Mouse (Mus musculus): ENCODE results near the gene Tmem52. TPM values are rescaled to one million over a fixed set of nuclear protein-coding genes. Genes with fewer than 3 reads are reported as not detected.
"Not testable (repeated sequence)": the region's sequence is repeated elsewhere in the genome, so short reads cannot be mapped to it uniquely, and the experiment has no call there.

Tmem52 gene
- total RNA-seq, 2 experiments from 2014 or later, result 1.2 to 2.9 TPM

DNA sequence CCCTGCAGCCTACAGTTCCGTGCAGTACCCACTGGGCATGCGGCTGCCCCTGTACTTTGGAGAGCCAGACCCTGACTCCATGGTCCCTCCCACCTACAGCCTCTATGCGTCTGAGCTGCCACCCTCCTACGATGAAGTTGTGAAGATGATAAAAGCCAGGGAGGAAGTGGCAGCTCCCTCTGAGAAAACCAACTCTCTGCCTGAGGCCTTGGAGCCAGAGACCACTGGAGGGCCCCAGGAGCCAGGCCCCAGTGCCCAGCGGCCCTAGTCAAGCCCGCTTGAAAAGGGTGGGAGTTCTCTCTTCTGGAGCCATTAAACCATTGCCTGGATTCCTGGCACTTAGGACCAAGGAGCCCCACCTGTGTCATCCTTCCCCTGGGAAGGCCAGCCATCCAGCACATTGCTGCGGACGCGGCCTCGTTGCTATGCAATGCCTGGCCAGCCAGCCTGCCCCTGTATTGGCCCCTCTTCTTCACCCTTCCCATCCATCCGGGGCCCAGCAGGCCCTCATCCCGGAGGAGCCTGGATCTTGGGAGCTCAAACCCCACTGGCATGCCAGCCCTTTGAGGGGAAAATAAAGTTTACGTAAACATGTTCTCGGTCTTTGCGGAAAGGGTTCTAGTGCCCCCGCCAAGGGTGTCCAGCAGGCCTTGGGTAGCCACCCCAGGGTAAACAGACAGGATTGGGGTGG lies 1.5 kb downstream of the Tmem52 start:
- intact Hi-C loops (cut with DNase I), result no loop called here
- DNase-seq (ENCODE audit: low spot score in 2 of 2), result no peak

DNA sequence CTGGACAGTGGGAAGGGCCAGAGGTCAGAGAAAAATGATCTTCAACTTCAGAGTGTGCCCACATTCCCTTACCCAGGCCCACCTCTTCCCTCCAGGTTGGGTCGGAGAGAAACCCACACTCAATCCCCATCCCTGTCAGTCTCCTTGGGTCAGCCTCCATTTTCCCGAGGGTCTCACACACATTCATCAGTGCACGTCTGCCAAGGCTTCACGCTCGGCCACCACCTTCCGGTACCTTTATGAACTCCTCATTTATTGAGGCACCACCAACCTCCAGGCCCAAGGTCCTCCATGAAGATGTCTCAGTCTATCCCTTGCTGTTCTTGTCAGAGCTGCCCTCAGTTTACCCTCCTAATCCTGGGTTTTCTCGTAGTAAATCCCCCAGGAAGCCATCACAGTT lies 2.1 kb downstream of the Tmem52 start:
- no peak for DNase-seq (ENCODE audit: low spot score in 2 of 2)
- intact Hi-C loops (cut with DNase I), result no loop called here

DNA sequence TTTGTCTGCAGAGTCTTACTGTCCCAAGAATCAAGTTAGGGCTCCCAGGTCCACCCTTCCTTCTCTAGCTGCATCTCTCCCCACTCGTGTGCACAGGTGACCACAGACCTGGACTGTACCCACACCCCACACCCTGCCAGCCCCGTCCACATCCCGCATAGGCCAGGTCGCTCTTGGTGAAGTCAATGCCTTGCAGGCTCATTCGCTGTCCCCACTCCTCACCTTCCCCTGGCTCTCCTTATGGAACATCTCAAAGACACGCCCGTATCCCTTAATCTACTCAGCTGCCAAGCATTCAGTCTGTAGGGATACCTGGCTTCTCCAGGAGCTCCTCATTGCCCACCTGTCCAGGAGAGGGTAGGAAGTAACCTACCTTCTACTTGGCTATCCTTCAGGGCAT lies 2.5 kb downstream of the Tmem52 start:
- intact Hi-C loops (cut with DNase I), result no loop called here
- no peak for DNase-seq (ENCODE audit: low spot score in 2 of 2)

GRCm38 (mm10) chr4:155472716-155473290 lies 3.9 kb downstream of the Tmem52 start:
- DNase-seq (ENCODE audit: low spot score in 2 of 2), result no peak
- intact Hi-C loops (cut with DNase I), result no loop called here

DNA sequence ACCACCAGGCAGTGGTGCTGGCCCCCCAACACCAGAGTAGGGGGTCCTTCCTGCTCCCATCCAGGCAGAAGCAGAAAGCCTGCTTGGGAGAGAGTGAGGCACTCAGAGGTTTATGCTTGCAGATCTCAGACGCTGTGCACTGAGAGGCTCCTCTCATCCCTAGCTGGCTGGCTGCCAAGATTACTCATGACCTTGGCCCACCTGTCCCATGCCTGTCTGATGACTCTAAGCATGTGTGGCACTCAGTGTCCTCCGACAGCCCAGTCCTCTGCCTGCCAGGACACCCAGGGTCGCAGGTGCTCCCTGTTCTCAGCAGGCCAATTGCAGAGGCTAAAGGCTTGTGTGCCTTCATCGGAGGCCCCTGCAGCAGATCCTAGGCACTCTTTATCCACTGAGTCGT lies 4.4 kb downstream of the Tmem52 start:
- intact Hi-C loops (cut with DNase I), result no loop called here
- no peak for DNase-seq (ENCODE audit: low spot score in 2 of 2)

DNA sequence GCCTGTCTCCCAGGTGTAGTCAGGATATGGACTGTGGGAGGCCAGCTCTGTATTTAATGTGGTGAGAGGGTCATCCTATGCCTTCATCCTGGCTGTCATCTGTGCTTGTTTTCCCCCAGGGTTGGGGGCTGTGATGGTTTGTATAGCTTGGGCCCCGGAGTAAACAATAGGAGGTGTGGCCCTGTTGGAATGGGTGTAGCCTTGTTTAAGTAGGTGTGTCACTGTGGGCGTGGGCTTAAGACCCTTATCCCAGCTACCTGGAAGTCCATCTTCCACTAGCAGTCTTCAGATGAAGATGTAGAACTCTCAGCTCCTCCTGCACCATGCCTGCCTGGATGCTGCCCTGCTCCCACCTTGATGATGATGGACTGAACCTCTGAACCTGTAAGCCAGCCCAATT lies 4.9 kb downstream of the Tmem52 start:
- intact Hi-C loops (cut with DNase I); DNase-seq (ENCODE audit: low spot score in 2 of 2): not testable (repeated sequence)

DNA sequence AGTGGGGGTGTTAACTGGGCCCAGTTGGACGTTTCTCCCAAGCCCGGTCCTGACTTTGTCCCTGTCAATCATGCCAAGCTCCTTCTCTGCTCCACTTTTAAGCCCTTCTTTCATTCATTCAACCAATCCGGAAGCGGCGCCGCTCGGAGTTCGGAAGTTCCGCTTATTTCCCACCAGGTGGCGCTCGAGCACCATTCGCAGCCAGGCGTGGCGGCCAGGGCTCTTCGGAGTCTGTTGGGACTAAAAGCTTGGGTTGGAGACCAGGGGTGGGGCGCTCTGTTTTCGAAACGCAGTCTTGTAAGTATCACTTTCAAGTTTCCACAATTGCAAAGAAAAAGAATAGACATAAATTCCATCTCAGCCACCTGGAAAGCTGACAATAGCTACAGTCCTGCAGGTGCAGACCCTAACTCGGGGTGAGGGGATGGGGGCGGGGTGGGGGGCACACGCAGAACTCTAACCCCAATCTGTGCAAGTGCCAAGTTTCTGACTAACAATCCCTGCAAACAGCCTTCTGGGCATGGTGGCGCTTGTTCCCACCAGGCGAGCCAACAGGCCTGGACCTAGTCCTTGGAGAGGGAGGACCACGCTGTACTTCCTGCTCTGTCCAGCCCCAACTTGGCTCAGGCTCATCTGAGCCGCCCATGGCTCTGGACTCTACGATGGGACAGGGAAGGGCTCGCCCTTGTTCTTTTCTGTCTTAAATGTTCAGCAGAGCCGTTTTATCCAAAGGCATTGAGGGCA lies 12.6 kb downstream of the Tmem52 start:
- peak; percentile 74 to 82 for DNase-seq (ENCODE audit: low spot score in 2 of 2)
- intact Hi-C loops (cut with DNase I), result loop anchor here (2.0 kb wide), 1 partner anchor 87 kb away; no protein-coding TSS in a partner anchor

GRCm38 (mm10) chr4:155482125-155482480 lies 13.2 kb downstream of the Tmem52 start:
- DNase-seq (ENCODE audit: low spot score in 2 of 2), result no peak
- intact Hi-C loops (cut with DNase I), result no loop called here

- no peak for DNase-seq (ENCODE audit: low spot score in 2 of 2)
- intact Hi-C loops (cut with DNase I), result no loop called here
Measured at GRCm38 (mm10) chr4:155482733-155483540, 14.0 kb downstream of the Tmem52 start.

GRCm38 (mm10) chr4:155485521-155485920 lies 16.6 kb downstream of the Tmem52 start:
- intact Hi-C loops (cut with DNase I), result no loop called here
- no peak for DNase-seq (ENCODE audit: low spot score in 2 of 2)

- DNase-seq (ENCODE audit: low spot score in 2 of 2), result no peak
- intact Hi-C loops (cut with DNase I), result no loop called here
Measured at GRCm38 (mm10) chr4:155487746-155488145, 18.8 kb downstream of the Tmem52 start.

- intact Hi-C loops (cut with DNase I), result no loop called here
- peak in 1 of 2 experiments; percentile 76 for DNase-seq (ENCODE audit: low spot score in 2 of 2)
Measured at GRCm38 (mm10) chr4:155488232-155489025, 19.5 kb downstream of the Tmem52 start.

DNA sequence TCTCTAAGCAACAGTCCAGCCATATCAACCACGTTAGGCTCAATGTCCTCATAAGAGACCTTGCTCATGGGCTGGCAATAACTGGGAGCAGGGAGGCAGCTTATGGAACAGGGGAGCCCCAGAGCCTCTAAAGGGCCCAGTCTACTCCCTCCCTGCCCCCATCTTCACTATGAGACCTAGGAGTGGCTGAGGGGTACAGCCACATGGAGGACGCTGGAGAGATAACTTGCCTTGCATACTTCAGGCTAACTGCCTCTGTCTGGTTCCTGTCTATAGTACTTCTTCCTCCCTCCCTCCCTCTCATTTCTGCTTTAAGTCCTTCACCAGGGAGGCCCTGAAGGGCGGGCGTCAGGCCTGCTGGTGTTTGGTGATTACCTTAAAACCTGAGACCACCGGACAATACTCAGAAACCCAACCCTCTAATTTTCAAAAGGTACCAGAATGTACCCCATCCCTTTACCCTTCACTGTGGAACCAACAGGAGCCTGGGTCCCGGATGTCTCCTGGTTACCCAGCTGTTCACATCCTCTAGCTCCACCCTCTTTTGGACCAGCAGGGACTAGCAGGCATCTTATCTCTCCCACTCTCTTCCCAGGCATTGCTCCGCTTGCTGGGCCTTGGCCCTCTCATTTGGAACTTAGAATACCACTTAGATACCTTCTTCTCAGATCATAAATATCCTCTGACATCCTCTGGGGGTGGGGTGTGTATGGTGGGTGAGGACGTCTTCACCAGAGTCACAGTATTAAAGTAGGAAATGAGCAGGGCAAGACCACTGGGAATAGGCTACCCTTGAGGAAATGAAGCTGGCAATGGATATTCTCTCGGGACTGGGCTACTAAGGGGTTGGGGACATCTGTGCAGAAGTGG lies 20.4 kb downstream of the Tmem52 start:
- DNase-seq (ENCODE audit: low spot score in 2 of 2), result no peak
- intact Hi-C loops (cut with DNase I), result no loop called here

DNA sequence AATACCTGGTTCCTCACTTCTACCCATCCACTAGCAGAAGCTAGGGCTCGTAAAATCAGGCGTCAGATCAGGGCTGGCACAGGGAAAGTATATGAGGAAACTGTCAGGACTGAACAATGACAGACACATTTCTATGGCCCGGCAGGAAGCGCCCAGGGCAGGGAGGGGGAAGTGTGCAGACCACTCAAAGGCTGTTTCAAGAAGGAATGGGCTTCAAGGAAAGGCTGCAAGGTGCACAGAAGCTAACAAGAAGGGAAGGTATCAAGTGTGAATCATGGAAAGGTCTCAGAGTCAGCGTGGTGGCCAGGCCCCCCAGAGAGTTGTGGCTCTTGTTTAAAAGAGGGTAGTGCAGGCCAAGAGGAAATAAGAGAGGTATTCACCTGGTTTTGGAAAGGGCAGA lies 21.5 kb downstream of the Tmem52 start:
- intact Hi-C loops (cut with DNase I), result no loop called here

GRCm38 (mm10) chr4:155490990-155491504 lies 22.1 kb downstream of the Tmem52 start, which contains the start of gene Gnb1:
Gene Gnb1 (plus strand): TSS chr4:155491361.
- intact Hi-C loops (cut with DNase I), result no loop called here

More for the DNA sequence above, 21.5 kb downstream of the Tmem52 start:
- DNase-seq (ENCODE audit: low spot score in 2 of 2), result peak in 1 of 2 experiments; percentile 21

GRCm38 (mm10) chr4:155491529-155492130 lies 22.7 kb downstream of the Tmem52 start:
- DNase-seq (ENCODE audit: low spot score in 2 of 2), result no peak

More at GRCm38 (mm10) chr4:155490990-155491504, 22.1 kb downstream of the Tmem52 start, which contains the start of gene Gnb1:
- DNase-seq (ENCODE audit: low spot score in 2 of 2), result peak; percentile 93 to 96

DNA sequence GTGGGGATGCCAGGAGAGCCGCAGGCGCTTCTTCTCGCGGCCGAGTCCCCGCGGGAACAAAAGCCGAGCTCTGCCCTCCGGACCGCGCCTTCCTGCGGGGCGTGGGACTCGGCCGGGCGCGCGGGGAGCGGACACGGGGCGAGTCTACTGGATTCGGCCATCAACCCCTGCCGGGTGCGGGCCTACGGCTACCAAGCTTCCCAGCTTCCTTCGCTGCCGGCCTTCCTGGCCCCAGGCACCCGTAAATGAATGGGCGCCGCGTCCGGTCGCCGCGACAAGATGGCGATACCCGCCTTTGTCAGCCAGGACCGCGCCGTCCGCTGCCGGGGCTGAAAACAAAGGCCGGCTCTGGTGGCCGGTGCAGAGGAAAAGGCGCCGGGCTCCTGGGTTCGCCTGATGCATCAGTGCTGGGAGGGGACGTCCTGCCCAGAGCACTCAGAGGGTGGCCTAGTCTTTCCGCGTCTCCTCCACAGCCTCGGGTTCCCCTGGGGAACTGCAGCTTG lies 23.3 kb downstream of the Tmem52 start:
- intact Hi-C loops (cut with DNase I), result no loop called here
- peak; percentile 20 to 51 for DNase-seq (ENCODE audit: low spot score in 2 of 2)

More at GRCm38 (mm10) chr4:155491529-155492130, 22.7 kb downstream of the Tmem52 start:
- intact Hi-C loops (cut with DNase I), result no loop called here
